31 mouse cellular contexts compared by ENCODE assay signal in the genomic region with DNA sequence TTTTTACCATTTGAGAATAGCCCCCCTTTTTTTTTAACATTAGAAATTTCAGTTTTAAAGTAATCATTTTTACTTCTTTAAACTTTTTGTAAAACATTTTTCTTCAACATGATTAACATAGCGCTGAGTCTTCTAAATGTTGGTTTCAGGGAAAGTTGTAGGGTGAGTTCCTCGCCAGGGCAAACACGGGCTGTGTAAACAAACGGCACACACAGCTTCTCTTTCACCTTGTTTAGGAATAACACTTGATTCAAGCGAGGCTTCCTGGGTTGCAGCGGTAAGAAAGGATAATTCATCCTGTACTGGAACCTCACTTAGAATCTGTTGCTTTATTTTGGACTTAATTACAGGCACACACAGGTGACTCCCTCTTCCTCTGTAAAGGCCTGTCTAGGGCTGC. TPM values are rescaled to one million over a fixed set of nuclear protein-coding genes. Genes with fewer than 3 reads are reported as not detected.
DNase-seq lines count a peak whose midpoint lies in the region; ATAC-seq lines count a peak whose summit lies in the region.
"Had no signal": no experiment of that assay in that cellular context is flagged by ENCODE, and none has a peak within 500 bp of the region (broad histone marks: within the 10 kb centered on the region; RNA-seq: fewer than 3 reads in every experiment).

No protein-coding gene starts in this region.

- no peak for ATAC-seq in kidney, embryonic 15.5 days (replicated peaks; ENCODE audit: low FRiP score)
- peak; percentile 8; the same call in 1 of the 2 replicates for ATAC-seq in lung, embryonic 16.5 days (ENCODE audit: low read depth)
- no peak for ATAC-seq in liver, embryonic 16.5 days (ENCODE audit: low read depth)
- ATAC-seq in stomach, embryonic 16.5 days (ENCODE audit: insufficient read depth, low FRiP score), result peak; percentile 48; the same call in 1 of the 2 replicates
- ATAC-seq: CD4-positive, CD25-positive, alpha-beta regulatory T cell, adult 4 months; forebrain, embryonic 15.5 days; midbrain, embryonic 13.5 days had no signal

- peak overlapping the region; percentile 67; the same call in 1 of the 2 replicates for H3K27ac ChIP-seq in kidney, embryonic 15.5 days
- H3K27ac ChIP-seq in lung, embryonic 16.5 days (ENCODE audit: low read length), result peak overlapping the region; percentile 46; the same call in 1 of the 2 replicates
- 0 out of 2 replicates have a peak overlapping the region, but pooled peaks have one; percentile 0 for H3K27ac ChIP-seq in liver, embryonic 16.5 days (ENCODE audit: low read length)
- peak overlapping the region; percentile 77 for H3K27ac ChIP-seq in stomach, embryonic 16.5 days (ENCODE audit: low read length)
- H3K27ac ChIP-seq: embryonic facial prominence, embryonic 13.5 days; forebrain, embryonic 10.5 days; forebrain, embryonic 15.5 days; limb, embryonic 12.5 days; liver, embryonic 15.5 days; midbrain, embryonic 13.5 days had no signal

- no peaks in the 10 kb centered on the region for H3K9me3 ChIP-seq in kidney, embryonic 15.5 days (replicated peaks)
- no peaks in the 10 kb centered on the region for H3K9me3 ChIP-seq in lung, embryonic 16.5 days (ENCODE audit: control insufficient read depth, low read length)
- no peaks in the 10 kb centered on the region for H3K9me3 ChIP-seq in liver, embryonic 16.5 days (replicated peaks; ENCODE audit: control insufficient read depth, low read length)
- no peaks in the 10 kb centered on the region for H3K9me3 ChIP-seq in stomach, embryonic 16.5 days (replicated peaks; ENCODE audit: control insufficient read depth, low read length)
- H3K9me3 ChIP-seq: embryonic facial prominence, embryonic 13.5 days; forebrain, embryonic 10.5 days; forebrain, embryonic 15.5 days; hindbrain, embryonic 13.5 days; limb, embryonic 12.5 days; liver, embryonic 15.5 days; megakaryocyte, embryonic 14.5 days; midbrain, embryonic 13.5 days had no signal

- H3K9ac ChIP-seq in kidney, embryonic 15.5 days, result no peak overlapping the region
- 0 out of 2 replicates have a peak overlapping the region, but pooled peaks have one; percentile 15 for H3K9ac ChIP-seq in lung, embryonic 16.5 days (ENCODE audit: low read length)
- H3K9ac ChIP-seq in liver, embryonic 16.5 days (ENCODE audit: low read depth, low read length), result no peak overlapping the region
- H3K9ac ChIP-seq in stomach, embryonic 16.5 days (ENCODE audit: low read length), result no peak overlapping the region
- H3K9ac ChIP-seq: embryonic facial prominence, embryonic 13.5 days; forebrain, embryonic 15.5 days; hindbrain, embryonic 13.5 days; limb, embryonic 12.5 days; liver, embryonic 15.5 days; midbrain, embryonic 13.5 days had no signal

- peaks cover 16% of the 10 kb centered on the region for H3K4me1 ChIP-seq in kidney, embryonic 15.5 days
- peaks cover 14% of the 10 kb centered on the region for H3K4me1 ChIP-seq in lung, embryonic 16.5 days (replicated peaks; ENCODE audit: control insufficient read depth, insufficient read depth, low read length)
- H3K4me1 ChIP-seq in liver, embryonic 16.5 days (ENCODE audit: control insufficient read depth, low read depth, low read length), result peaks cover 2% of the 10 kb centered on the region
- peaks cover 20% of the 10 kb centered on the region for H3K4me1 ChIP-seq in stomach, embryonic 16.5 days (ENCODE audit: control insufficient read depth, insufficient read depth, low read length)
- H3K4me1 ChIP-seq: embryonic facial prominence, embryonic 13.5 days; forebrain, embryonic 15.5 days had no signal

- H3K27me3 ChIP-seq in kidney, embryonic 15.5 days, result no peaks in the 10 kb centered on the region
- no peaks in the 10 kb centered on the region for H3K27me3 ChIP-seq in lung, embryonic 16.5 days (ENCODE audit: control insufficient read depth, insufficient read depth, low read depth, low read length)
- H3K27me3 ChIP-seq in liver, embryonic 16.5 days (ENCODE audit: control insufficient read depth, insufficient read depth, low read depth, low read length), result no peaks in the 10 kb centered on the region
- H3K27me3 ChIP-seq in stomach, embryonic 16.5 days (ENCODE audit: control insufficient read depth, insufficient read depth, low read length), result no peaks in the 10 kb centered on the region
- H3K27me3 ChIP-seq: embryonic facial prominence, embryonic 13.5 days; forebrain, embryonic 15.5 days; hindbrain, embryonic 13.5 days; limb, embryonic 12.5 days; liver, embryonic 15.5 days; megakaryocyte, embryonic 14.5 days; midbrain, embryonic 13.5 days had no signal

- no peak overlapping the region for H3K4me2 ChIP-seq in kidney, embryonic 15.5 days
- no peak overlapping the region for H3K4me2 ChIP-seq in lung, embryonic 16.5 days (ENCODE audit: low read depth, low read length)
- no peak overlapping the region for H3K4me2 ChIP-seq in liver, embryonic 16.5 days (ENCODE audit: low read depth, low read length)
- peak overlapping the region; percentile 19; the same call in 1 of the 2 replicates for H3K4me2 ChIP-seq in stomach, embryonic 16.5 days (ENCODE audit: low read depth, low read length)
- H3K4me2 ChIP-seq: embryonic facial prominence, embryonic 13.5 days; forebrain, embryonic 15.5 days; heart, embryonic 11.5 days; hindbrain, embryonic 13.5 days; limb, embryonic 12.5 days; liver, embryonic 15.5 days; midbrain, embryonic 13.5 days had no signal

- H3K4me3 ChIP-seq in kidney, embryonic 15.5 days (replicated peaks), result no peak overlapping the region
- H3K4me3 ChIP-seq in lung, embryonic 16.5 days (ENCODE audit: low read length), result no peak overlapping the region
- no peak overlapping the region for H3K4me3 ChIP-seq in liver, embryonic 16.5 days (ENCODE audit: low read depth, low read length)
- no peak overlapping the region for H3K4me3 ChIP-seq in stomach, embryonic 16.5 days (replicated peaks; ENCODE audit: low read length)
- H3K4me3 ChIP-seq: embryonic facial prominence, embryonic 13.5 days; forebrain, embryonic 10.5 days; forebrain, embryonic 15.5 days; hindbrain, embryonic 13.5 days; limb, embryonic 12.5 days; liver, embryonic 15.5 days; megakaryocyte, embryonic 14.5 days; midbrain, embryonic 13.5 days had no signal

- peaks cover 79% of the 10 kb centered on the region for H3K36me3 ChIP-seq in kidney, embryonic 15.5 days
- H3K36me3 ChIP-seq in lung, embryonic 16.5 days (ENCODE audit: control insufficient read depth, insufficient read depth, low read length), result peaks cover 24% of the 10 kb centered on the region
- H3K36me3 ChIP-seq in liver, embryonic 16.5 days (ENCODE audit: control insufficient read depth, insufficient read depth), result peaks cover 9% of the 10 kb centered on the region; the same call in 1 of the 2 replicates
- H3K36me3 ChIP-seq in stomach, embryonic 16.5 days (ENCODE audit: control insufficient read depth, insufficient read depth, low read length), result peaks cover 14% of the 10 kb centered on the region; the same call in 1 of the 2 replicates

- 47% methylated on average over 6 of the region's 6 CpGs for WGBS in kidney, embryonic 15.5 days
- 26% methylated on average over 6 of the region's 6 CpGs for whole genome bisulfite sequencing in lung, embryonic 16.5 days
- 71% methylated on average over 6 of the region's 6 CpGs for WGBS in liver, embryonic 16.5 days (ENCODE audit: insufficient replicate concordance)
- 39% methylated on average over 6 of the region's 6 CpGs for WGBS in stomach, embryonic 16.5 days

- no peak for DNase-seq in kidney, postnatal 14 days
- no peak for DNase-seq in lung, postnatal 36 days
- DNase-seq in layer of hippocampus, postnatal 25 days (ENCODE audit: extremely low spot score in 1 of 2, low spot score in 1 of 2), result no peak
- DNase-seq: adrenal gland, postnatal 14 days; cerebellum, adult 11 months; cerebellum, adult 9-10 months; cerebellum, postnatal 36 days; gastrocnemius, postnatal 25 days; heart, adult 11 months; heart, postnatal 36 days; kidney, adult 18-20 months; kidney, postnatal 4 days; lung, postnatal 4 days; right cerebral cortex, postnatal 14 days; thymus, adult 2 months; thymus, postnatal 36 days had no signal

RNA-seq across cellular contexts. Expression of gene Znhit6, which starts 25.3 kb away (rescaled TPM):
- 36.4 and 37.2 TPM in 2 replicates for polyA plus RNA-seq in kidney, embryonic 15.5 days (2015; fragmentation: Nextera tagmentation; extraction: Ambion mirVana)
- 25.9 and 27.9 TPM in 2 replicates for polyA plus RNA-seq in lung, embryonic 16.5 days (2015; fragmentation: Nextera tagmentation; extraction: Ambion mirVana)
- polyA plus RNA-seq in liver, embryonic 16.5 days (2015; fragmentation: Nextera tagmentation; extraction: Ambion mirVana), result 9.5 and 11.5 TPM in 2 replicates
- 24.3 and 27.3 TPM in 2 replicates for polyA plus RNA-seq in stomach, embryonic 16.5 days (2015; fragmentation: Nextera tagmentation; extraction: Ambion mirVana)
- 10 to 100 TPM; 14.9 to 17.2 TPM for total RNA-seq in layer of hippocampus, postnatal 25 days (2021)

RNA-seq across cellular contexts. Expression of gene Ccn1, which starts 48.4 kb away (rescaled TPM):
- polyA plus RNA-seq in kidney, embryonic 15.5 days (2015; fragmentation: Nextera tagmentation; extraction: Ambion mirVana), result 67.7 and 68.6 TPM in 2 replicates
- polyA plus RNA-seq in lung, embryonic 16.5 days (2015; fragmentation: Nextera tagmentation; extraction: Ambion mirVana), result 60.1 and 78.3 TPM in 2 replicates
- polyA plus RNA-seq in liver, embryonic 16.5 days (2015; fragmentation: Nextera tagmentation; extraction: Ambion mirVana), result 7.9 and 9.1 TPM in 2 replicates
- polyA plus RNA-seq in stomach, embryonic 16.5 days (2015; fragmentation: Nextera tagmentation; extraction: Ambion mirVana), result 50.4 and 52.6 TPM in 2 replicates
- 1 to 10 TPM; 4.7 to 5.0 TPM for total RNA-seq in layer of hippocampus, postnatal 25 days (2021)
- total RNA-seq: monocyte, adult 5-6 weeks had no signal
- polyA plus RNA-seq: CD4-positive, CD25-positive, alpha-beta regulatory T cell, adult 4 months had no signal

Comparison
In these comparisons a context has a peak if more than half of its experiments do, and no peak if none do; other contexts are left out.
1. ATAC-seq: peak in lung, embryonic 16.5 days (single experiment) and stomach, embryonic 16.5 days (single experiment); none in kidney, embryonic 15.5 days (single experiment) and liver, embryonic 16.5 days (single experiment).
2. H3K27ac ChIP-seq: peak in every context shown above with its lines; median percentile 77 in stomach, embryonic 16.5 days; 67 in kidney, embryonic 15.5 days; 46 in lung, embryonic 16.5 days; 0 in liver, embryonic 16.5 days.